Mouse (Mus musculus): ENCODE measurements around the gene Arel1. TPM values are rescaled to one million over a fixed set of nuclear protein-coding genes. Genes with fewer than 3 reads are reported as not detected.

The Arel1 gene
- polyA plus RNA-seq (2014; fragmentation: Nextera tagmentation; extraction: Ambion mirVana), result 33.2 and 40.5 TPM in 2 replicates

GRCm38 (mm10) chr12:84970428-84971096, at the start of gene Arel1, which contains the start of gene Fcf1:
TSS of gene Arel1 (minus strand) at chr12:84970900.
TSS of gene Fcf1 (plus strand) at chr12:84970897.
- peak within 1 kb of the TSS; percentile 85 for H3K9ac ChIP-seq (replicated peaks; ENCODE audit: low read length)
- peaks cover 16% of the 10 kb centered on the region for H3K4me1 ChIP-seq (ENCODE audit: control insufficient read depth, insufficient read depth, low read length)
- ATAC-seq (ENCODE audit: low FRiP score, low TSS enrichment) (peak; percentile 48; the same call in 1 of the 2 replicates), DNase-seq (peak; percentile 96)
- WGBS, result under 1% methylated on average over 42 of the region's 42 CpGs
- H3K9me3 ChIP-seq (ENCODE audit: control insufficient read depth, low read length), result no peaks in the 10 kb centered on the region
- no peaks in the 10 kb centered on the region for H3K27me3 ChIP-seq (ENCODE audit: control insufficient read depth, insufficient read depth, low read length)
- H3K36me3 ChIP-seq (ENCODE audit: control insufficient read depth, insufficient read depth, low read length), result peaks cover 23% of the 10 kb centered on the region
- peak within 1 kb of the TSS; percentile 67; the same call in 1 of the 2 replicates for H3K27ac ChIP-seq (replicated peaks; ENCODE audit: low read depth, low read length)
- H3K4me3 ChIP-seq (replicated peaks; ENCODE audit: low read depth, low read length), result peak within 1 kb of the TSS; percentile 81
- H3K4me2 ChIP-seq (ENCODE audit: low read length), result peak within 1 kb of the TSS; percentile 98

GRCm38 (mm10) chr12:85012185-85012584, 41.5 kb upstream of the Arel1 start:
- no peaks in the 10 kb centered on the region for H3K27me3 ChIP-seq (ENCODE audit: control insufficient read depth, insufficient read depth, low read length)
- peaks cover 45% of the 10 kb centered on the region for H3K36me3 ChIP-seq (ENCODE audit: control insufficient read depth, insufficient read depth, low read length)
- no peaks in the 10 kb centered on the region for H3K9me3 ChIP-seq (ENCODE audit: control insufficient read depth, low read length)
- H3K9ac ChIP-seq (replicated peaks; ENCODE audit: low read length), result no peak overlapping the region
- H3K27ac ChIP-seq (replicated peaks; ENCODE audit: low read depth, low read length), result no peak overlapping the region
- H3K4me3 ChIP-seq (replicated peaks; ENCODE audit: low read depth, low read length), result no peak overlapping the region
- no peak for ATAC-seq (ENCODE audit: low FRiP score, low TSS enrichment)
- H3K4me2 ChIP-seq (ENCODE audit: low read length), result no peak overlapping the region
- DNase-seq, result no peak
- 99% methylated on average over 2 of the region's 2 CpGs for WGBS
- H3K4me1 ChIP-seq (ENCODE audit: control insufficient read depth, insufficient read depth, low read length), result no peaks in the 10 kb centered on the region

GRCm38 (mm10) chr12:85010541-85010940, 39.8 kb upstream of the Arel1 start:
- Histone ChIP-seq H3K27me3 (ENCODE audit: control insufficient read depth, insufficient read depth, low read length) (no peaks in the 10 kb centered on the region), H3K36me3 (ENCODE audit: control insufficient read depth, insufficient read depth, low read length) (peaks cover 29% of the 10 kb centered on the region), H3K4me3 (replicated peaks; ENCODE audit: low read depth, low read length) (no peak overlapping the region), H3K9ac (replicated peaks; ENCODE audit: low read length) (no peak overlapping the region), H3K4me2 (ENCODE audit: low read length) (no peak overlapping the region), H3K9me3 (ENCODE audit: control insufficient read depth, low read length) (no peaks in the 10 kb centered on the region), H3K4me1 (ENCODE audit: control insufficient read depth, insufficient read depth, low read length) (no peaks in the 10 kb centered on the region), H3K27ac (replicated peaks; ENCODE audit: low read depth, low read length) (no peak overlapping the region)
- no peak for DNase-seq
- ATAC-seq (ENCODE audit: low FRiP score, low TSS enrichment), result no peak
- WGBS, result 94% methylated on average over 2 of the region's 2 CpGs

- no peak overlapping the region for H3K9ac ChIP-seq (replicated peaks; ENCODE audit: low read length)
- H3K4me2 ChIP-seq (ENCODE audit: low read length), result no peak overlapping the region
- DNase-seq, result no peak
- H3K27ac ChIP-seq (replicated peaks; ENCODE audit: low read depth, low read length), result no peak overlapping the region
- 93% methylated on average over 1 of the region's 1 CpGs for WGBS
- no peak for ATAC-seq (ENCODE audit: low FRiP score, low TSS enrichment)
- H3K36me3 ChIP-seq (ENCODE audit: control insufficient read depth, insufficient read depth, low read length), result peaks cover 22% of the 10 kb centered on the region
- no peaks in the 10 kb centered on the region for H3K27me3 ChIP-seq (ENCODE audit: control insufficient read depth, insufficient read depth, low read length)
- no peaks in the 10 kb centered on the region for H3K4me1 ChIP-seq (ENCODE audit: control insufficient read depth, insufficient read depth, low read length)
- no peaks in the 10 kb centered on the region for H3K9me3 ChIP-seq (ENCODE audit: control insufficient read depth, low read length)
- H3K4me3 ChIP-seq (replicated peaks; ENCODE audit: low read depth, low read length), result no peak overlapping the region
Observed at GRCm38 (mm10) chr12:85009776-85010175, 39.1 kb upstream of the Arel1 start.

GRCm38 (mm10) chr12:85007021-85007420, 36.3 kb upstream of the Arel1 start:
- Histone ChIP-seq H3K9ac (replicated peaks; ENCODE audit: low read length) (no peak overlapping the region), H3K4me2 (ENCODE audit: low read length) (no peak overlapping the region), H3K27ac (replicated peaks; ENCODE audit: low read depth, low read length) (no peak overlapping the region), H3K9me3 (ENCODE audit: control insufficient read depth, low read length) (no peaks in the 10 kb centered on the region), H3K36me3 (ENCODE audit: control insufficient read depth, insufficient read depth, low read length) (no peaks in the 10 kb centered on the region), H3K4me1 (ENCODE audit: control insufficient read depth, insufficient read depth, low read length) (no peaks in the 10 kb centered on the region), H3K27me3 (ENCODE audit: control insufficient read depth, insufficient read depth, low read length) (no peaks in the 10 kb centered on the region), H3K4me3 (replicated peaks; ENCODE audit: low read depth, low read length) (no peak overlapping the region)
- no peak for DNase-seq
- ATAC-seq (ENCODE audit: low FRiP score, low TSS enrichment), result no peak

- no peak for DNase-seq
- Histone ChIP-seq H3K9me3 (ENCODE audit: control insufficient read depth, low read length) (no peaks in the 10 kb centered on the region), H3K27me3 (ENCODE audit: control insufficient read depth, insufficient read depth, low read length) (no peaks in the 10 kb centered on the region), H3K4me3 (replicated peaks; ENCODE audit: low read depth, low read length) (no peak overlapping the region), H3K36me3 (ENCODE audit: control insufficient read depth, insufficient read depth, low read length) (no peaks in the 10 kb centered on the region), H3K9ac (replicated peaks; ENCODE audit: low read length) (no peak overlapping the region), H3K27ac (replicated peaks; ENCODE audit: low read depth, low read length) (no peak overlapping the region), H3K4me1 (ENCODE audit: control insufficient read depth, insufficient read depth, low read length) (no peaks in the 10 kb centered on the region), H3K4me2 (ENCODE audit: low read length) (no peak overlapping the region)
- ATAC-seq (ENCODE audit: low FRiP score, low TSS enrichment), result no peak
- WGBS, result 100% methylated on average over 1 of the region's 1 CpGs
Observed at GRCm38 (mm10) chr12:85006206-85006605, 35.5 kb upstream of the Arel1 start.

- Histone ChIP-seq H3K4me3 (replicated peaks; ENCODE audit: low read depth, low read length) (peak overlapping the region; percentile 99), H3K4me1 (ENCODE audit: control insufficient read depth, insufficient read depth, low read length) (peaks cover 22% of the 10 kb centered on the region), H3K4me2 (ENCODE audit: low read length) (peak overlapping the region; percentile 95), H3K9me3 (ENCODE audit: control insufficient read depth, low read length) (no peaks in the 10 kb centered on the region), H3K9ac (replicated peaks; ENCODE audit: low read length) (no peak overlapping the region), H3K27ac (replicated peaks; ENCODE audit: low read depth, low read length) (no peak overlapping the region), H3K27me3 (ENCODE audit: control insufficient read depth, insufficient read depth, low read length) (no peaks in the 10 kb centered on the region), H3K36me3 (ENCODE audit: control insufficient read depth, insufficient read depth, low read length) (0 out of 2 replicates have a peak, but pooled peaks cover 4% of the 10 kb centered on the region)
- ATAC-seq (ENCODE audit: low FRiP score, low TSS enrichment) (no peak), DNase-seq (no peak)
Observed at GRCm38 (mm10) chr12:84999053-84999452, 28.4 kb upstream of the Arel1 start.

GRCm38 (mm10) chr12:84996501-84997398, 26.1 kb upstream of the Arel1 start:
- Histone ChIP-seq H3K9me3 (ENCODE audit: control insufficient read depth, low read length) (no peaks in the 10 kb centered on the region; the same call in 1 of the 2 replicates), H3K4me3 (replicated peaks; ENCODE audit: low read depth, low read length) (peak overlapping the region; percentile 99), H3K27me3 (ENCODE audit: control insufficient read depth, insufficient read depth, low read length) (no peaks in the 10 kb centered on the region), H3K4me2 (ENCODE audit: low read length) (peak overlapping the region; percentile 95), H3K9ac (replicated peaks; ENCODE audit: low read length) (peak overlapping the region; percentile 98), H3K27ac (replicated peaks; ENCODE audit: low read depth, low read length) (peak overlapping the region; percentile 89), H3K4me1 (ENCODE audit: control insufficient read depth, insufficient read depth, low read length) (peaks cover 22% of the 10 kb centered on the region), H3K36me3 (ENCODE audit: control insufficient read depth, insufficient read depth, low read length) (0 out of 2 replicates have a peak, but pooled peaks cover 4% of the 10 kb centered on the region)
- under 1% methylated on average over 44 of the region's 44 CpGs for WGBS
- ATAC-seq (ENCODE audit: low FRiP score, low TSS enrichment) (peak; percentile 73), DNase-seq (peak; percentile 68)

All from midbrain, embryonic 14.5 days (tissue).